Mouse (Mus musculus) midbrain, embryonic 16.5 days (tissue): ENCODE measurements around the gene Gtf3c3. TPM values are rescaled to one million over a fixed set of nuclear protein-coding genes. Genes with fewer than 3 reads are reported as not detected.

Source experiments
- ATAC-seq: fragments of 200-750 bp; cut with Nextera tagmentation; 2 replicates; pipeline ENCODE4 v1.8.0; 2017; ENCODE audit warnings: moderate TSS enrichment
- H3K27ac ChIP-seq: fragments of 300-500 bp; sonication (generic); 2 replicates; pipeline ENCODE4 v1.5.1; 2014; ENCODE audit warnings: mild to moderate bottlenecking, low read length, mixed read lengths
- H3K27me3 ChIP-seq: fragments of 300-500 bp; sonication (generic); 2 replicates; pipeline ENCODE4 v1.6.1; 2014; ENCODE audit warnings: low read depth, low read length, mixed read lengths; ENCODE audit not compliant: control insufficient read depth, insufficient read depth
- H3K36me3 ChIP-seq: fragments of 300-500 bp; sonication (generic); 2 replicates; pipeline ENCODE4 v1.6.1; 2014; ENCODE audit warnings: mild to moderate bottlenecking, low read length, moderate library complexity, mixed read lengths; ENCODE audit not compliant: control insufficient read depth, insufficient read depth
- H3K4me1 ChIP-seq: fragments of 300-500 bp; sonication (generic); 2 replicates; pipeline ENCODE4 v1.6.1; 2014; ENCODE audit warnings: mild to moderate bottlenecking, low read length, mixed read lengths; ENCODE audit not compliant: control insufficient read depth, insufficient read depth
- H3K4me2 ChIP-seq: fragments of 300-500 bp; sonication (generic); 2 replicates; pipeline ENCODE4 v1.6.1; 2014; ENCODE audit warnings: mild to moderate bottlenecking, low read length, mixed read lengths
- H3K4me3 ChIP-seq: fragments of 300-500 bp; sonication (generic); 2 replicates; pipeline ENCODE4 v1.5.1; 2014; ENCODE audit warnings: low read depth, mild to moderate bottlenecking, low read length, moderate library complexity, mixed read lengths
- H3K9ac ChIP-seq: fragments of 300-500 bp; sonication (generic); 2 replicates; pipeline ENCODE4 v1.6.1; 2014; ENCODE audit warnings: low read depth, low read length, mixed read lengths
- H3K9me3 ChIP-seq: fragments of 300-500 bp; sonication (generic); replicated peaks from 2 replicates; pipeline ENCODE4 v1.6.1; 2014; ENCODE audit warnings: mild to moderate bottlenecking, low read length, mixed read lengths; ENCODE audit not compliant: control insufficient read depth, poor library complexity, severe bottlenecking
- WGBS: fragments of 180-500 bp; shearing (Covaris S2); extraction: QIAGEN DNeasy Blood & Tissue Kit; methylation state at CpG from one replicate; pipeline ENCODE4 v1.1.7; 2014; 5-methylcytosine and 5-hydroxymethylcytosine counted together
- polyA plus RNA-seq: library from polyadenylated mRNA; unstranded; fragments of >200 nt; fragmentation: Nextera tagmentation; extraction: Ambion mirVana; gene quantifications from 2 replicates; pipeline ENCODE4 v1.2.1, GENCODE M21; 2015

The Gtf3c3 gene
- polyA plus RNA-seq: 24.4 and 25.8 TPM in 2 replicates

GRCm38 (mm10) chr1:54438340-54439079 is at the start of gene Gtf3c3:
Gene Gtf3c3, minus strand, starts transcription at chr1:54438971.
- Histone ChIP-seq H3K4me3 (peak within 1 kb of the TSS; percentile 57), H3K9me3 (no peaks in the 10 kb centered on the region), H3K27ac (no peak within 1 kb of the TSS), H3K27me3 (no peaks in the 10 kb centered on the region), H3K4me1 (peaks cover 20% of the 10 kb centered on the region), H3K36me3 (no peaks in the 10 kb centered on the region; the same call in 1 of the 2 replicates), H3K9ac (peak within 1 kb of the TSS; percentile 67), H3K4me2 (peak within 1 kb of the TSS; percentile 93)
- ATAC-seq: peak; percentile 100
- WGBS: 2% methylated on average over 39 of the region's 39 CpGs

DNA sequence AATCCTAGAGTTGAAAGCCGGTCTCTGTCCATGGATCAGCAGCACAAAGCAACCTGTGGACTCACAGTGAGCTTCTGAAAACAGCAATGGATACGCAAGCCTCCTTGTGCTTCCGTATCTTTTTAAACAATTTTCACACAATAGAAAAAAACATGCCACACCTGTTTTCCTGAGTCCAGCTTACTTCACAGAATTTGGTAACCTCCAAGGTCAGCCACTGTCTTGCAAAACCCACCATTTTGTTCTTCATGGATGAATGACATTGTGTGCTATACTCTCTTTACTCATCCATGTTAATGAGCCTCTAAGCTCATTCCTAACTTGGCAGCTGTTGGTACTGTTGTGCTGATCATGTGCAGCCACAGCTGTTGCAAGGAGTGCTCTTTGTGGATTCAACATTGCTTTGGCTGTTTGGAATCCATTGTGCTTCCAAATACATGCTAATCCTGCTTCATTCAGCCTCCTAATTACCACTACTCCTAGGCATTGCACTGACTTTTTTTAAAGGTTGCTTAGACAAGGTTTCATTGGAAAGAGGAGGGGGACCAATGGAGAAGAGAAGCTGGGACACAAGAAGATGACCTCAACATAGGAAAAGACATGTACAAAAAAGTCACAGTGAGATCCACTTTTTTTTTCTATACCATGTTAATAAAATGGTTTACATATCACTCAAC is 46.1 kb upstream of the Gtf3c3 start:
- Histone ChIP-seq H3K36me3 (peaks cover 18% of the 10 kb centered on the region), H3K27me3 (no peaks in the 10 kb centered on the region), H3K4me1 (no peaks in the 10 kb centered on the region), H3K9ac (no peak overlapping the region), H3K9me3 (no peaks in the 10 kb centered on the region), H3K4me3 (no peak overlapping the region), H3K27ac (no peak overlapping the region), H3K4me2 (no peak overlapping the region)
- 59% methylated on average over 3 of the region's 3 CpGs for WGBS
- ATAC-seq: no peak

DNA sequence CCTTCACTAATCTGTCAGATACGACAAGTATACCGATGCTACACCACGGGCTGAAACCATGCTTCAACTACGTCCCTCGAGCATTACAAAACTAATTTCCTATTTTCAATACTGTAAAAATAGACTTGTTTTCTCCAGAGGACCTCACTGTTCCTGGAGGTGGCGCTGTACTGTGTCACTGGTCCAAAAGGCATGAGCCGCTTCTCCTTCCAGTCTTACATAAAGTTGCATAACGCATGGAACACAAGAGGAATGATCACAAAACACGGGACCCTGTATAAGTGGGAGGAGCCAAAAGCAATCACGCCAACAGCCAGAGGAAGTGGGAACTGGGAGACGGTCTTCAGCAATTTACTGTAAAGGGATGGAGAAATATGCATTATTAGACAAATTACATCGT is 41.7 kb upstream of the Gtf3c3 start:
- Histone ChIP-seq H3K4me3 (no peak overlapping the region), H3K9me3 (no peaks in the 10 kb centered on the region), H3K36me3 (peaks cover 27% of the 10 kb centered on the region), H3K27ac (no peak overlapping the region), H3K4me1 (no peaks in the 10 kb centered on the region), H3K4me2 (no peak overlapping the region), H3K27me3 (no peaks in the 10 kb centered on the region), H3K9ac (no peak overlapping the region)
- WGBS: 95% methylated on average over 12 of the region's 12 CpGs
- no peak for ATAC-seq

DNA sequence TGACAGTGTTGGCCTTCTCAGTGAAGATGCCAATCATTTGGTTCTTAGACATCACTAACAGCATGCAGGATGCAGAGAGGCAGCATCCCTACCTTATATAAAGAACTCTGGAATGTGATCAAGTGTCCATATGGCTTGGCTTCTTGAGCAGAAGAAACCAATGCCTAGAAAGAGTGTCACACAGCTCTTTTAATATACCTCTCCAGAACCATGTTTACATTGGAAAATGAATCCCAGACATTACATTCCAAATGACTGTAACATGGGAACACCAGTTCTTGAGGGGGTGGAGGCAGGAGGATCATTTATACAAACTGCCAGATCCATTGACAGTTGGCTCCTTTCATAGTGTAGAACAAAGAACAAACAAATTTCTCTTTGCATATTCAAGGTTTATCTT is 29.9 kb upstream of the Gtf3c3 start:
- Histone ChIP-seq H3K27ac (no peak overlapping the region), H3K4me3 (no peak overlapping the region), H3K36me3 (0 out of 2 replicates have a peak, but pooled peaks cover 3% of the 10 kb centered on the region), H3K9ac (no peak overlapping the region), H3K4me2 (no peak overlapping the region), H3K4me1 (no peaks in the 10 kb centered on the region), H3K27me3 (no peaks in the 10 kb centered on the region), H3K9me3 (no peaks in the 10 kb centered on the region)
- ATAC-seq: no peak

- no peak overlapping the region for H3K4me3 ChIP-seq
- no peaks in the 10 kb centered on the region for H3K4me1 ChIP-seq
- H3K36me3 ChIP-seq: 0 out of 2 replicates have a peak, but pooled peaks cover 3% of the 10 kb centered on the region
- no peak overlapping the region for H3K27ac ChIP-seq
- H3K4me2 ChIP-seq: no peak overlapping the region
- H3K27me3 ChIP-seq: no peaks in the 10 kb centered on the region
- ATAC-seq: no peak
- H3K9ac ChIP-seq: no peak overlapping the region
- H3K9me3 ChIP-seq: no peaks in the 10 kb centered on the region
- 100% methylated on average over 1 of the region's 1 CpGs for WGBS
Measured at GRCm38 (mm10) chr1:54467366-54467765, 28.6 kb upstream of the Gtf3c3 start.

DNA sequence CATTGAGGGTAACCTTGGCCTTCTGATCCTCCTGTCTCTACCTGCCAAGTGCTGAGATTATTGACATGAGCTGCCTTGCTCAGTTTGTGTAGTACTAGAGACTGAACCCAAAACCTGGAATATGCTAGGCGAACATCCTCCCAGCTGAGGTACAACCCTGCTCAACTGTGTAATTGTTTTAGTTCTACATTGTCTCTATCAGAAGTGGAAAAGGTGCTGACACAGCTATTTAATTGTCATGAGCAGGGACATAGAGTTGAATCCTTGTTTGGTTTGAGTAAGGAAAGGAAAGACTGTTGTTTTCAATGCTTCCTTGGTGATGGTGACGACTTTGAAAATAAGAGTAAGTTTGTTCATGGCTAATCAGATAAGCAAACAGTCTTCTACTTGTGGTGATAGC is 13.3 kb upstream of the Gtf3c3 start:
- H3K9ac ChIP-seq: no peak overlapping the region
- H3K27me3 ChIP-seq: no peaks in the 10 kb centered on the region
- 89% methylated on average over 2 of the region's 2 CpGs for WGBS

DNA sequence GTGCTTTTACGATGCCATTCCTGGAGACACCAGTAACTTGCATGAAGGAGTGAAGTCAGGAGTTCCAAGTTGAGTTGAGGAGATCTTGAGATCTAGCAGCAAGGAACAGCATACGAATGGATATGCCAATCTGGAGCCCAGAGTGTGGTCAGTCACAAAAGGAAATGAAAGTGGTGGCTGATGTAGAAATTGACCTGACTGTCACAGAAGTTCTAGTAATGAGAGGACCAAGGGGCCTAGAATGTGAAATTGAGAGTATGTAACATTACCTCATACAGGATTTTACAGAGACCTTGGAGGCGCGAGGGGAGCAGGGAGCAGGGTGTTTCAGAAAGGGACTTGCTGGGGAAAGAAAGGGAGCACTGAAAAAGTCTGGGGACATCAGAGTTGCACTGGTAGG is 10.1 kb upstream of the Gtf3c3 start:
- H3K4me1 ChIP-seq: no peaks in the 10 kb centered on the region
- H3K36me3 ChIP-seq: no peaks in the 10 kb centered on the region
- WGBS: 86% methylated on average over 4 of the region's 4 CpGs
- H3K4me3 ChIP-seq: no peak overlapping the region
- no peak overlapping the region for H3K27ac ChIP-seq
- no peak overlapping the region for H3K4me2 ChIP-seq
- no peaks in the 10 kb centered on the region for H3K27me3 ChIP-seq
- ATAC-seq: no peak
- no peaks in the 10 kb centered on the region for H3K9me3 ChIP-seq
- H3K9ac ChIP-seq: no peak overlapping the region

More for the DNA sequence above, 13.3 kb upstream of the Gtf3c3 start:
- no peak overlapping the region for H3K4me2 ChIP-seq
- H3K36me3 ChIP-seq: no peaks in the 10 kb centered on the region
- H3K4me1 ChIP-seq: no peaks in the 10 kb centered on the region
- H3K9me3 ChIP-seq: no peaks in the 10 kb centered on the region
- H3K27ac ChIP-seq: no peak overlapping the region
- no peak overlapping the region for H3K4me3 ChIP-seq
- ATAC-seq: no peak

DNA sequence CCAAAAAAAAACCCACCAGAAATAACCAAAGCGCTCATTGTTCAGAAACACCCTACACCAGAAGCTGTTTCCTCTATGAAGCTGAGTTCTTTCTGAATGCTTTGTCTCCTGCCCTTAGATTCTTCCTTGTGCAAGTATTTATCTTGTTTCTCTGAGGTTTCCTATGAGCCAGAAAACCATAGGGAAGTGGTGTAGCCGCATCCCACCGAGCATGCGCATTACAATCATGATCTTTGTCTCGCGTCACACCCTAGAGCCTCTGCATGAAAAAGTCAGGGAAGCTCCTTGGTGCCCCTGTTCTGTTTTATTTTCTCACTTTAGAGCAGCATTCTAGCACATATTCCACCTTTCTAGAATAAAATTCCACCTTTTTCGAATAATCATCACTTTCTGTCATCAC is 4.9 kb upstream of the Gtf3c3 start:
- no peak overlapping the region for H3K9ac ChIP-seq
- H3K4me3 ChIP-seq: no peak overlapping the region
- 50% methylated on average over 7 of the region's 7 CpGs for WGBS
- ATAC-seq: no peak
- no peaks in the 10 kb centered on the region for H3K27me3 ChIP-seq
- H3K4me1 ChIP-seq: no peaks in the 10 kb centered on the region
- no peaks in the 10 kb centered on the region for H3K36me3 ChIP-seq
- H3K27ac ChIP-seq: no peak overlapping the region
- no peak overlapping the region for H3K4me2 ChIP-seq
- H3K9me3 ChIP-seq: no peaks in the 10 kb centered on the region

DNA sequence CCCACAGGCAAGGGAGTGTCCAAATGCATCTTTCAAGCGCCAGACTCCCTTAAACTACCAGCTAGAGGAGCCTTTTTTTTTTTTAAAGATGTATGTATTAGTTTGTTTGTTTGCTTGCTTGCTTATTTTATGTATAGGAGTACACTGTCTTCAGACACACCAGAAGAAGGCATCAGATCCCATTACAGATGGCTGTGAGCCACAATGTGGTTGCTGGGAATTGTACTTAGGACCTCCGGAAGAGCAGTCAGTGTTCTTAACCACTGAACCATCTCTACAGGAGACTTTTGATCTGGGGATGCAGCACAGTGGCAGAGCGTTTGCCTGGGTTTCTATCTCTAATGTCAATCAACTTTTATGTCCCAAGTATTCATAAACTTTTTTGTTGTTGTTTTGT is 307 bp upstream of the Gtf3c3 start:
- WGBS: 39% methylated on average over 3 of the region's 3 CpGs
- peaks cover 20% of the 10 kb centered on the region for H3K4me1 ChIP-seq
- peak; percentile 56 for ATAC-seq
- no peaks in the 10 kb centered on the region for H3K36me3 ChIP-seq
- H3K4me3 ChIP-seq: peak overlapping the region; percentile 57
- peak overlapping the region; percentile 93 for H3K4me2 ChIP-seq
- no peak overlapping the region for H3K27ac ChIP-seq
- peak overlapping the region; percentile 67 for H3K9ac ChIP-seq
- no peaks in the 10 kb centered on the region for H3K27me3 ChIP-seq
- H3K9me3 ChIP-seq: no peaks in the 10 kb centered on the region
